Mouse (Mus musculus): ENCODE measurements at regions not wholly inside any gene's neighbourhood (a gene's known extent, or its start where the extent isn't known, plus 50 kb on each side); places are given as distances from the start of the nearest gene placed in this dataset.
A peak's percentile ranks its signal among the peaks of the same experiment; 100 is the strongest.

GRCm38 (mm10) chr3:101699929-101700681 lies 95.6 kb upstream of the Atp1a1 start:
- DNase-seq (ENCODE audit: extremely low spot score in 1 of 2, low spot score in 2 of 2), result peak in 1 of 2 experiments; percentile 34

GRCm38 (mm10) chr3:101696832-101697231 lies 92.3 kb upstream of the Atp1a1 start:
- intact Hi-C loops (cut with DNase I), result no loop called here
- no peak for DNase-seq (ENCODE audit: extremely low spot score in 1 of 2, low spot score in 2 of 2)

More at GRCm38 (mm10) chr3:101699929-101700681, 95.6 kb upstream of the Atp1a1 start:
- intact Hi-C loops (cut with DNase I), result no loop called here

GRCm38 (mm10) chr3:101694311-101694710 lies 89.8 kb upstream of the Atp1a1 start:
- no peak for DNase-seq (ENCODE audit: extremely low spot score in 1 of 2, low spot score in 2 of 2)
- intact Hi-C loops (cut with DNase I), result no loop called here

- no peak for DNase-seq (ENCODE audit: extremely low spot score in 1 of 2, low spot score in 2 of 2)
- intact Hi-C loops (cut with DNase I), result no loop called here
Observed at GRCm38 (mm10) chr3:101691937-101692604, 87.6 kb upstream of the Atp1a1 start.

- DNase-seq (ENCODE audit: extremely low spot score in 1 of 2, low spot score in 2 of 2), result no peak
- intact Hi-C loops (cut with DNase I), result no loop called here
Observed at GRCm38 (mm10) chr3:101690779-101691178, 86.3 kb upstream of the Atp1a1 start.

GRCm38 (mm10) chr3:101690222-101690621 lies 85.7 kb upstream of the Atp1a1 start:
- DNase-seq (ENCODE audit: extremely low spot score in 1 of 2, low spot score in 2 of 2), result no peak

GRCm38 (mm10) chr3:101685203-101685602 lies 80.7 kb upstream of the Atp1a1 start:
- intact Hi-C loops (cut with DNase I), result no loop called here
- no peak for DNase-seq (ENCODE audit: extremely low spot score in 1 of 2, low spot score in 2 of 2)

More at GRCm38 (mm10) chr3:101690222-101690621, 85.7 kb upstream of the Atp1a1 start:
- intact Hi-C loops (cut with DNase I), result no loop called here

GRCm38 (mm10) chr3:101672943-101673342 lies 68.5 kb upstream of the Atp1a1 start:
- intact Hi-C loops (cut with DNase I), result no loop called here
- no peak for DNase-seq (ENCODE audit: extremely low spot score in 1 of 2, low spot score in 2 of 2)

- peak in 1 of 2 experiments; percentile 47 for DNase-seq (ENCODE audit: extremely low spot score in 1 of 2, low spot score in 2 of 2)
- intact Hi-C loops (cut with DNase I), result no loop called here
Observed at GRCm38 (mm10) chr3:101670561-101671001, 66.1 kb upstream of the Atp1a1 start.

- intact Hi-C loops (cut with DNase I), result no loop called here
- DNase-seq (ENCODE audit: extremely low spot score in 1 of 2, low spot score in 2 of 2), result no peak
Observed at GRCm38 (mm10) chr3:101669743-101670142, 65.3 kb upstream of the Atp1a1 start.

- intact Hi-C loops (cut with DNase I), result no loop called here
- no peak for DNase-seq (ENCODE audit: extremely low spot score in 1 of 2, low spot score in 2 of 2)
Observed at GRCm38 (mm10) chr3:101667767-101668387, 63.4 kb upstream of the Atp1a1 start.

- no peak for DNase-seq (ENCODE audit: extremely low spot score in 1 of 2, low spot score in 2 of 2)
- intact Hi-C loops (cut with DNase I), result no loop called here
Observed at GRCm38 (mm10) chr3:101667186-101667585, 62.7 kb upstream of the Atp1a1 start.

- intact Hi-C loops (cut with DNase I), result no loop called here
- DNase-seq (ENCODE audit: extremely low spot score in 1 of 2, low spot score in 2 of 2), result no peak
Observed at GRCm38 (mm10) chr3:101666583-101666982, 62.1 kb upstream of the Atp1a1 start.

- DNase-seq (ENCODE audit: extremely low spot score in 1 of 2, low spot score in 2 of 2), result peak in 1 of 2 experiments; percentile 31
- intact Hi-C loops (cut with DNase I), result no loop called here
Observed at GRCm38 (mm10) chr3:101661184-101661992, 56.9 kb upstream of the Atp1a1 start.

GRCm38 (mm10) chr3:101660635-101661034 lies 56.2 kb upstream of the Atp1a1 start:
- DNase-seq (ENCODE audit: extremely low spot score in 1 of 2, low spot score in 2 of 2), result no peak
- intact Hi-C loops (cut with DNase I), result no loop called here

GRCm38 (mm10) chr3:101660176-101660575 lies 55.7 kb upstream of the Atp1a1 start:
- no peak for DNase-seq (ENCODE audit: extremely low spot score in 1 of 2, low spot score in 2 of 2)
- intact Hi-C loops (cut with DNase I), result no loop called here

GRCm38 (mm10) chr3:101657979-101658378 lies 53.5 kb upstream of the Atp1a1 start:
- intact Hi-C loops (cut with DNase I), result loop anchor here (5.0 kb wide), 1 partner anchor 134 kb away; no protein-coding TSS in a partner anchor
- DNase-seq (ENCODE audit: extremely low spot score in 1 of 2, low spot score in 2 of 2), result no peak

GRCm38 (mm10) chr3:101654720-101655119 lies 50.2 kb upstream of the Atp1a1 start:
- DNase-seq (ENCODE audit: extremely low spot score in 1 of 2, low spot score in 2 of 2), result no peak
- intact Hi-C loops (cut with DNase I), result loop anchor here (5.0 kb wide), 1 partner anchor 138 kb away; no protein-coding TSS in a partner anchor
